Mouse (Mus musculus) adipocyte (in vitro differentiated cells): ENCODE data around the gene Ankrd50.

ENCODE experiments used
- DNase-seq: peaks from one replicate; pipeline ENCODE4 v3.0.0-alpha.2; 2016; ENCODE audit warnings: low spot score

Gene Ankrd50

GRCm38 (mm10) chr3:38484191-38485106 lies at the start of gene Ankrd50:
Ankrd50 (minus strand) TSS chr3:38484844.
- peak; percentile 98 for DNase-seq

- no peak for DNase-seq
Observed at GRCm38 (mm10) chr3:38534245-38534644, 49.6 kb upstream of the Ankrd50 start.

GRCm38 (mm10) chr3:38520426-38520825 lies 35.8 kb upstream of the Ankrd50 start:
- DNase-seq: no peak

DNA sequence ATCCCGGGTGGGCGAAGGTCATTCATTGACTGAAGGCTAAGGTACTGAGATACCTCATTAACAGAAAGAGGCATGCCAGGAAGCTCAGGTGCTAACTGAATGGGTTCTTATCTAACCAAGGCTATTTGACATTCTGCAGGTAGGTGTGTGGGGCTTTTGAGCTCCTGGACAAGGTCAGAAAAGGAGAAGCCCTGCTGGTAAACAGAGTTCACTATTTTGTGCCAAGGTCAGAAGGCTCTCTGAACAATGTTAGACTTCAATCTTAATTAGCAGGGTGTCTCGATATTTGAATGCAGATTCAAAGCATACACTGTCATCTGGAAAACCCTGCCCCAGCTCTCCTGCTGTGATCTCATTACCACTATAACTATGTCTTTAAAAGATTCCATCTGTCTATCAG lies 35.3 kb upstream of the Ankrd50 start:
- no peak for DNase-seq

DNA sequence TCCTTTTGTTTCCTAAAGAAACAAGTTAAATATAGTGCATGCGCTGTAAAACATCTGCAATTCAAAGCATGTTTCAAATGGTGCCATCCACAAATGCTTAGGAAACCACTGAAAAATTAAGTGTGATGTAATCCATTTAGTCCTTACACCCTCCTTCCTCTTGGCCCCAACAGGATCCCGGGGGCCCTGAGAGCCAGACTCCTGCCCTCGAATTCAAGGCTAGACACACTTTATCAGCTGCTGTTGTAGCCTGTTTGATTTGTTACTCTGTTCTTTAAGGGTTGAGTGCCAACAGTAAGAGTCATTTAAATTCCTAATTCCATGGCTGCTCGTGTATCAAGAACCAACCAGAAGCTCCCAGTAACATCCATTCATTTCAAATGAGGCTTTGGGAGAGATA lies 19.0 kb upstream of the Ankrd50 start:
- no peak for DNase-seq

DNA sequence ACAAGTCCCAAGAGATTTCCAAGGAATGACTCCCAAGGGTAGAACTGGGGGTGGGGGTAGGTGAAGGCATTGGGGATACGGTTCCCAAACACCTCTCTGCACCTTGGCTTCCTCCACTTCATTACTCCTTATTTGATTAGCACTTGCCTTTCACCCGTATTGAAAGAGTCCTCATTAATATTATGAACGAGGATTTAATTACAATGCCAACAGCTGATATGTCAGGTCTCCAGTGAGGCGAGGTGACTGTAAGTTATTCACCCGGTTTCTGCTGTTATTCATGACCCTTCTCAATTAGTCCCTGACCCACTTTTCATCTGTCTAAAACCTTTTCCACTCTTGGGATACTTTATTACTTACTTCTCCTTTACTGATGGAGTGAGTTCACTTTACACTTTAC lies 17.5 kb upstream of the Ankrd50 start:
- no peak for DNase-seq

DNA sequence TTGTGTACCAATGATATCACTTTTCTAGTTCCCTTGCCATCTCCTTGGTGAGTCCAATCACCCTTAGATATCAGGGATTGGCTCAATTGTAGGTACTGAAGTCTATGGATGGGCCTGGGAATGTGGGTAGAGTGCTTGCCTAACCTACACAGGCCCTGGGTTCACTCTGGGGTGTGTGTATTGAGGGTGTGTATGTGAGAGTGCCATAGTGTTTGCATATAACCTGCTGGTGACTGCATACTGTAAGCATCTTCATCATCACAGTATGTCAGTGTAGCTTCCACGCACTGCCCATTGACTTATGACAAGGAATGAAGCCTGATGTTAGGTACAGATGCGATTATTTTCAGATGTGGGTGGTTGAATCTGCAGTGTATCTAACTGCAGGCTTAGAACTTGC lies 17.1 kb upstream of the Ankrd50 start:
- no peak for DNase-seq

DNA sequence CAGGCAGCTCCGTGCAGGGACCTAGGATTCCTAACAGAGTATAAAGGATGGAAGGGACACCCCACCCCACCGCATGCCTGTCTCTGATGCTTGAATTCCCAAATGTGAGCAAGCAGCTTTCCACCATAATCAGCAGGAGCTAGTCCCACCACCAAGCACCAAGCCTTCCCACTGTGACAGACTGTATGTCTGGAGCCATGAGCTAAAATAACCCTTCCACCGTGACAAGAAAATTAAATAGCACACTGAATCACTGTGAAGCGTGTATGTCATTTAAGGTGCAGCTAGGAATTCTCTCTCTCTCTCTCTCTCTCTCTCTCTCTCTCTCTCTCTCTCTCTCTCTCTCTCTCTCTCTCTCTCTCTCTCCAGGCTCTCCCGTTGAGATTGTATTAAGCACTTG lies 16.7 kb upstream of the Ankrd50 start:
- no peak for DNase-seq

- DNase-seq: no peak
Observed at GRCm38 (mm10) chr3:38498561-38498960, 13.9 kb upstream of the Ankrd50 start.

GRCm38 (mm10) chr3:38496795-38497385 lies 12.2 kb upstream of the Ankrd50 start:
- no peak for DNase-seq

GRCm38 (mm10) chr3:38491702-38492101 lies 7.1 kb upstream of the Ankrd50 start:
- no peak for DNase-seq

GRCm38 (mm10) chr3:38491236-38491635 lies 6.6 kb upstream of the Ankrd50 start:
- no peak for DNase-seq

- DNase-seq: no peak
Observed at GRCm38 (mm10) chr3:38490720-38491119, 6.1 kb upstream of the Ankrd50 start.

- no peak for DNase-seq
Observed at GRCm38 (mm10) chr3:38485107-38485545, 482 bp upstream of the Ankrd50 start.

GRCm38 (mm10) chr3:38483551-38483950 lies 1.1 kb downstream of the Ankrd50 start:
- peak; percentile 58 for DNase-seq

GRCm38 (mm10) chr3:38482749-38483148 lies 1.9 kb downstream of the Ankrd50 start:
- DNase-seq: peak; percentile 22

DNA sequence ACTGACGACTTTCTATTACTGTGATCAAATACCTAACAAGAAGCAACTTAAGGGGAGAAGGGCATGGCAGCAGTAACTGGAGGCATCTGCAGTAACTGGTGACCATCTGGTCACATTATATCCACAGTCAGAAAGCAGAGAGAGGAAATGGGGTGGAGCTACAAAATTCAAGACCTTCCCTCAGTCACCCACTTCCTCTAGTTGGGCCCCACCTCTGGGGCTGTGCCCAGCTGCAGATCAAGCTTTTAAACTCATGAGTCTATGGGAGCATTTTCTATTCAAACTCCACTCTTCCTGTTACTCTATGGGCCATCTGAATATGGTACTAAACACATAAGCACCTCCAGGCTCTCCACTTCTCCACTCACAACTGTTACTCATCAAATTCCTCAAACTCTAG lies 3.5 kb downstream of the Ankrd50 start:
- no peak for DNase-seq

DNA sequence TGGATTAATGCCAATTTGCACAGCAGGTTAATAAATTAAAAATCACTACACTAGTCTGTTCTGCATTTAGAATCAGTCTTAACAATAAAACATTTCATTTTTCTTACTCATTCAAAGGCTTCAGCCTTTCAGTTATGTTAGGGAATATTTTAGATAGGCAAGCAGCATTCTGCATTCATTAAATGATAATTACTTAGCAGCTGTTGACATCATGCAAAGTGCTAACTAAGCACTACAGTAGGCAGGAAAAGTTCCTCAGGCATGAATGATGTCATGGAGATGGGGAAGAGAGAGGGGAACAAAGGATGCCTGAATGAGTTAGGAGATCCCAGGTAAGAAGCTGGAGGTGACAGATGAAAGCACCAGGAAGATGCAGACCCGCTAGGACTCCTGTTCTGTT lies 6.7 kb downstream of the Ankrd50 start:
- DNase-seq: no peak

- DNase-seq: no peak
Observed at GRCm38 (mm10) chr3:38475587-38475986, 9.1 kb downstream of the Ankrd50 start.

DNA sequence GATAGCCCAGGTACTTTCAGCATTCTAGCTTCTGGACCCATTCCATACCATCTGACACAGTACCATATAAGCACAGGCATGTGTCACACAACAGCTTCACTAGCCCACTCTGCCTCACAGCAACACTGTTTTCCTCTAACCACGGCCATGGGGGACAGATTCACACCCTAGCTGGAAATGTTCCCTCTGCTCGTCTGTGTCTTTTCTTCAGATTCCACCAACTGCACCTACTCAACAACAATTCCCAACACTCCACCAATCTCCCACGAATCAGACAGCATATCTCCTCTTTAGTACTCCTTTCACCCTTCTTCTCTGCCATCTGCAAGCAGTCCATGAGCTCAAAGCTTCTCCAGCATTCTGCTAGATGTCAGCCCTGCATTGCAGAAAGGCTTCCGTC lies 11.5 kb downstream of the Ankrd50 start:
- no peak for DNase-seq

DNA sequence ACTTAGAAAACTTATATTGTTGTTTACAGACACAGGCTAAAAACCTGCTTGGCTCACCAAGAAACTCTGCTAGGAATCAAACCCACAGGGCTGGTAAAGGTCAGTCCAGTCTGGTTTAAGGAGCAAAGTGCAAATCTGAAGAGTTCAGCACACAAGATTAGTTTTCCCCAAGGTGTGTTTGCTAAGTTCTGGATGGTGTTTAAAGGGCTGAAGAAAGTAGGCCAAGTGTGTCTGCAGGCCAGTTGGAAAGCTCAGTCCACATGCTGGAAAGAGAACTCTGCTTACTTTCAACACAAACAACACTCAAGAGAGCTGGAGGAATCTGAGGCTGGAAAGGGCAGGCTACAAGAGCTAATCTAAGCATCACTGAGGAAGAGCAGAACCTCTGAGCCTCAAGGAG lies 13.1 kb downstream of the Ankrd50 start:
- DNase-seq: peak; percentile 47

DNA sequence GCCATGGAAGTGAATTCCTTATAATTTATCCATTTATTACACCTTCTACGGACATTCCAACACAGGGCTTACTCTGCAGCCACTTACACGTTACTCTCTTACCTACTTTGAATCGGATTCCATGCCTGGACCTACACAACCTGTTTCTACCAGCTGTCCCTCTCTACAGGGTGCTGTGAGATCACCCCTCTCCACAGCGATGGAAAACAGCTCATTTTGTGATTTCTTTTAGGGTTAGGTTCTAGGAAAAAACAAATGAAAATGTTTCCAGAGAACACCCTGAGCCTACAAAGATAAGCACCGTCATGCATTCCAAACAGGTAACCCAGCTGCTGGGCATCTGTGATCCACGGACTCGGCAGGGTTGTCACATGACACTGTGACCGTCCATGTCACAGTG lies 16.5 kb downstream of the Ankrd50 start:
- no peak for DNase-seq

DNA sequence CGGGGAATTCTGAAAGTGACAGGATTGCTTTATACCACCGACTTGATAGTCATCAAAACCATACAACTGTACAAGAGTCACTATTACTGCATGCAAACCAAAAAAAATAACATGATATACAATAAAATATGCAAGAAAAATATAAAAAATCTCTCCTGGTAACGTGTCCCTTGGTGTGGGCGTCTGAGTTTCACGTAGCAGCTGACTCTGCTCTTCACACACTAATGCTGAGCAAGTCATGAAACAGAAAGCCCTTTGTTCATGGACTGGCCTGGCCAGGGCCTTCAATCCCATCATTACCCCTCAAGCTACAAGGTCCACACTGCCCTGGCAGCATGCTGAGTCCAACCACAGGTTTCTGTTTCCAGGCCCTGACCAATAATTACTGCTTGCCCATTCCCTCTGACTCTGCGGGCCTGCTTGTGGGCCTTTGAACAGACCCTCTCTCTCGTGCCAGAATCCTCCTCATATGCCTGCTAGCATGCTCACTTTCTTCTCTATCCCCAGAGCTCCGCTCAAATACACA lies 17.7 kb downstream of the Ankrd50 start:
- DNase-seq: no peak
